8 mouse cellular contexts compared by ENCODE assay signal in genomic region chr12:70974441-70975266, GRCm38 (mm10). TPM values are rescaled to one million over a fixed set of nuclear protein-coding genes. Genes with fewer than 3 reads are reported as not detected.
A peak's percentile ranks its signal among the peaks of the same experiment; 100 is the strongest.
DNase-seq lines count a peak whose midpoint lies in the region; ATAC-seq lines count a peak whose summit lies in the region.

Psma3 (plus strand) TSS chr12:70974621.

- ATAC-seq in CD4-positive, CD25-positive, alpha-beta regulatory T cell, adult 4 months, result peak; percentile 92
- ATAC-seq in heart, embryonic 14.5 days (ENCODE audit: insufficient number of reproducible peaks, insufficient read depth, low FRiP score, low read depth), result peak; percentile 100
- ATAC-seq in liver, embryonic 13.5 days (ENCODE audit: low read depth), result peak; percentile 99
- peak; percentile 99 for ATAC-seq in stomach, embryonic 16.5 days (ENCODE audit: insufficient read depth, low FRiP score)

- H3K9ac ChIP-seq in heart, embryonic 14.5 days (ENCODE audit: low read length), result peak within 1 kb of the TSS; percentile 99
- peak within 1 kb of the TSS; percentile 96 for H3K9ac ChIP-seq in liver, embryonic 13.5 days
- H3K9ac ChIP-seq in stomach, embryonic 16.5 days (ENCODE audit: low read length), result peak within 1 kb of the TSS; percentile 97

- peak within 1 kb of the TSS; percentile 70 for H3K4me2 ChIP-seq in heart, embryonic 14.5 days (ENCODE audit: low read length)
- peak within 1 kb of the TSS; percentile 78 for H3K4me2 ChIP-seq in liver, embryonic 13.5 days
- H3K4me2 ChIP-seq in stomach, embryonic 16.5 days (ENCODE audit: low read depth, low read length), result peak within 1 kb of the TSS; percentile 85

- H3K36me3 ChIP-seq in heart, embryonic 14.5 days (ENCODE audit: control insufficient read depth, insufficient read depth, low read length), result peaks cover 15% of the 10 kb centered on the region
- peaks cover 17% of the 10 kb centered on the region for H3K36me3 ChIP-seq in liver, embryonic 13.5 days
- no peaks in the 10 kb centered on the region for H3K36me3 ChIP-seq in stomach, embryonic 16.5 days (ENCODE audit: control insufficient read depth, insufficient read depth, low read length)

- DNase-seq in c-Kit-negative CD71-positive TER-119-positive erythroid progenitor cells, embryonic 14.5 days (ENCODE audit: low read depth, low spot score), result peak; percentile 92
- DNase-seq in fibroblast of lung, adult 2 months (ENCODE audit: low read depth), result peak; percentile 95
- DNase-seq in kidney, postnatal 14 days, result peak; percentile 95
- peak; percentile 87 for DNase-seq in liver, embryonic 13.5 days
- DNase-seq in neural tube, embryonic 10.5 days (ENCODE audit: extremely low spot score, low spot score), result peak; percentile 91

- H3K4me3 ChIP-seq in heart, embryonic 14.5 days (ENCODE audit: control insufficient read depth in 1 of 2, insufficient read depth in 1 of 2, low read depth in 1 of 2, low read length in 2 of 2), result peak within 1 kb of the TSS; percentile 81 to 83
- peak within 1 kb of the TSS; percentile 96 for H3K4me3 ChIP-seq in liver, embryonic 13.5 days (replicated peaks)
- peak within 1 kb of the TSS; percentile 93 for H3K4me3 ChIP-seq in stomach, embryonic 16.5 days (replicated peaks; ENCODE audit: low read length)

- WGBS in heart, embryonic 14.5 days, result 0% methylated on average over 71 of the region's 71 CpGs
- WGBS in liver, embryonic 13.5 days (ENCODE audit: insufficient replicate concordance), result under 1% methylated on average over 71 of the region's 71 CpGs
- WGBS in stomach, embryonic 16.5 days, result under 1% methylated on average over 71 of the region's 71 CpGs

- no peaks in the 10 kb centered on the region for H3K9me3 ChIP-seq in heart, embryonic 14.5 days (ENCODE audit: control insufficient read depth, low read length)
- no peaks in the 10 kb centered on the region for H3K9me3 ChIP-seq in liver, embryonic 13.5 days (replicated peaks)
- no peaks in the 10 kb centered on the region for H3K9me3 ChIP-seq in stomach, embryonic 16.5 days (replicated peaks; ENCODE audit: control insufficient read depth, low read length)

- H3K27ac ChIP-seq in heart, embryonic 14.5 days (replicated peaks in 1 of 2; ENCODE audit: control insufficient read depth in 1 of 2, insufficient read depth in 1 of 2, low read depth in 2 of 2, low read length in 2 of 2), result peak within 1 kb of the TSS; percentile 92 to 97
- H3K27ac ChIP-seq in liver, embryonic 13.5 days, result peak within 1 kb of the TSS; percentile 97
- peak within 1 kb of the TSS; percentile 97 for H3K27ac ChIP-seq in stomach, embryonic 16.5 days (ENCODE audit: low read length)

- H3K4me1 ChIP-seq in heart, embryonic 14.5 days (ENCODE audit: control insufficient read depth in 2 of 2, insufficient read depth in 2 of 2, low read length in 2 of 2), result peaks cover 4 to 10% of the 10 kb centered on the region in 2 experiments; a peak in 3 of 4 replicates
- peaks cover 29% of the 10 kb centered on the region for H3K4me1 ChIP-seq in liver, embryonic 13.5 days (replicated peaks)
- H3K4me1 ChIP-seq in stomach, embryonic 16.5 days (ENCODE audit: control insufficient read depth, insufficient read depth, low read length), result peaks cover 15% of the 10 kb centered on the region

- H3K27me3 ChIP-seq in heart, embryonic 14.5 days (ENCODE audit: control insufficient read depth, insufficient read depth, low read length), result no peaks in the 10 kb centered on the region
- no peaks in the 10 kb centered on the region for H3K27me3 ChIP-seq in liver, embryonic 13.5 days
- no peaks in the 10 kb centered on the region for H3K27me3 ChIP-seq in stomach, embryonic 16.5 days (ENCODE audit: control insufficient read depth, insufficient read depth, low read length)

RNA-seq across cellular contexts. Expression of gene Psma3, which starts in this region (rescaled TPM):
- 100 to 1,000 TPM; 319 to 401 TPM for polyA plus RNA-seq in CD4-positive, CD25-positive, alpha-beta regulatory T cell, adult 4 months (2017; shearing (Covaris generic))
- polyA plus RNA-seq in heart, embryonic 14.5 days (2014; fragmentation: Nextera tagmentation; extraction: Ambion mirVana), result 427 and 453 TPM in 2 replicates
- 470 and 495 TPM in 2 replicates for polyA plus RNA-seq in liver, embryonic 13.5 days (2015; fragmentation: Nextera tagmentation; extraction: Ambion mirVana)
- 503 and 542 TPM in 2 replicates for polyA plus RNA-seq in stomach, embryonic 16.5 days (2015; fragmentation: Nextera tagmentation; extraction: Ambion mirVana)

Comparison
In these comparisons a context has a peak if more than half of its experiments do, and no peak if none do; other contexts are left out.
1. Peak in every context shown above with its lines: DNase-seq, ATAC-seq, H3K4me3 ChIP-seq and H3K27ac ChIP-seq.